Mouse (Mus musculus): Measurements from ENCODE around the gene Ddx43. TPM values are rescaled to one million over a fixed set of nuclear protein-coding genes. Genes with fewer than 3 reads are reported as not detected.
"Not testable (repeated sequence)": the region's sequence is repeated elsewhere in the genome, so short reads cannot be mapped to it uniquely, and the experiment has no call there.

Gene Ddx43
- polyA plus RNA-seq, 1 experiment: 0.05 TPM

- TF ChIP-seq CTCF (IDR thresholded peaks at IDR 0.05; ENCODE audit: borderline replicate concordance, insufficient read depth, low read depth, low read length) (no peak), POLR2A (IDR thresholded peaks at IDR 0.05; ENCODE audit: borderline replicate concordance, insufficient read depth, low read length) (no peak)
- H3K27ac ChIP-seq (ENCODE audit: insufficient read depth, low read length): no peak within 1 kb of the TSS
- H3K4me1 ChIP-seq (ENCODE audit: control insufficient read depth, insufficient read depth, low read length): no peaks in the 10 kb centered on the region
- WGBS: 89% methylated on average over 8 of the region's 8 CpGs
- no peak within 1 kb of the TSS for H3K4me3 ChIP-seq (replicated peaks; ENCODE audit: insufficient read depth, low read depth, low read length)
- no peak for DNase-seq
- no peaks in the 10 kb centered on the region for H3K27me3 ChIP-seq (ENCODE audit: control insufficient read depth, insufficient read depth, low read length)
Measured at GRCm38 (mm10) chr9:78355611-78356010, 40.0 kb upstream of the Ddx43 start, which contains the start of gene Gsta2. TSS of gene Gsta2 (minus strand) at chr9:78355788.

DNA sequence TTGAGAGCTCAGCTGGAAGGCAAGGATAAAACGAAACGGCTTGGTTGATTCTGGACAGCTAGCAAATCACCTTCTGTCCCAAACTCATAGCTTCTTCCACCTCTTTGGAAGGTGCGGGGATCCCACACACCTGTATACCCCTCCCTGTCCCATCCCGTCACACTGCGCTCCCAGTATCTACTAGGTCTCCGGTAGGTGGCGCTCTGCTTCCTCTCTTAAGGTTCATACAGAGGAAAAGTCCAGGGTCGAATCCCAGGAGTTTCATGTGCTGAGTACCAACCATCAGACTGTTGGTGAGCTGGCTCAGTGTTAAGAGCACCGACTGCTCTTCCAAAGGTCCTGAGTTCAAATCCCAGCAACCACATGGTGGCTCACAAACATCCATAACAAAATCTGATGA is 37.5 kb upstream of the Ddx43 start:
- Histone ChIP-seq H3K4me1 (ENCODE audit: control insufficient read depth, insufficient read depth, low read length) (no peaks in the 10 kb centered on the region), H3K27ac (ENCODE audit: insufficient read depth, low read length) (no peak overlapping the region), H3K4me3 (replicated peaks; ENCODE audit: insufficient read depth, low read depth, low read length) (no peak overlapping the region), H3K27me3 (ENCODE audit: control insufficient read depth, insufficient read depth, low read length) (no peaks in the 10 kb centered on the region)
- peak; percentile 35 to 39 for DNase-seq
- 12% methylated on average over 9 of the region's 9 CpGs for WGBS
- TF ChIP-seq CTCF (IDR thresholded peaks at IDR 0.05; ENCODE audit: borderline replicate concordance, insufficient read depth, low read depth, low read length): peak; percentile 63; the same call in 1 of the 2 replicates
- TF ChIP-seq POLR2A (IDR thresholded peaks at IDR 0.05; ENCODE audit: borderline replicate concordance, insufficient read depth, low read length): no peak

DNA sequence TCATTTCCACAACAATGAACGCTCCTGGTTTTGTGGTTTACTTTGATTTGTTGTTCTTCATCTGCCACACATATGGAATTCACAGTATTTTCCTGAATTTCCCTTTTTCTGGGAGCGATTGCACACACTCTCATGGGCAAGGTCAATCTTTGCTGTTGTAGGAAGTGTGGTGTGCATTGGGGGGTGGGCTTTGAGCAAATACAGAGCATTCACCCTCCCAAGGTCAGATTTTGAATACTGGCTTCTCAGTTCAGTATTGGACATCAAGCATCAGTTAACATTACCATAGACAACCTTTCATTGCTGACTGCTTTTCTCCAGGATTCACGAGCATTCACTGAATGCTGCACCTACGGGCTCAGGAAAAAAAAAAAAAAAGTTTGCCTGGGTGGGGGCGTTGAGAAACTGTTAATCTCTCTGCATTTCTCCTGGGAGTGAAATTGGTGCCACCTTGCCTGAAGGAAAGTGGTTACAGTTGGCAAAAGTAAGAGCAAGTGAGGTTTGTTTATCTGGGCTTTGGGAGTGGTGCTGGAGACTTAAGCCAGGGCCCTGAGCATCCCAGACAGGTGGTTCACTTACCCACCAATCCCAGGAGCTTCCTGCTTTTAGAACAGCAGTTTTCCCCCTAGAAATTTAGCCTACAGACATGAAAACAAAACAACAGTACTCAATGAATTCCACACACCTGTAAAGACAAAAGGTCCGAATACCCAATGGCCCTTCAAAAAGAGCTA is 35.7 kb upstream of the Ddx43 start:
- no peak overlapping the region for H3K27ac ChIP-seq (ENCODE audit: insufficient read depth, low read length)
- DNase-seq: no peak
- H3K27me3 ChIP-seq (ENCODE audit: control insufficient read depth, insufficient read depth, low read length): no peaks in the 10 kb centered on the region
- 80% methylated on average over 6 of the region's 6 CpGs for WGBS
- TF ChIP-seq CTCF (IDR thresholded peaks at IDR 0.05; ENCODE audit: borderline replicate concordance, insufficient read depth, low read depth, low read length) (no peak), POLR2A (IDR thresholded peaks at IDR 0.05; ENCODE audit: borderline replicate concordance, insufficient read depth, low read length) (no peak)
- no peak overlapping the region for H3K4me3 ChIP-seq (replicated peaks; ENCODE audit: insufficient read depth, low read depth, low read length)
- no peaks in the 10 kb centered on the region for H3K4me1 ChIP-seq (ENCODE audit: control insufficient read depth, insufficient read depth, low read length)

GRCm38 (mm10) chr9:78360484-78360872 is 35.1 kb upstream of the Ddx43 start:
- TF ChIP-seq POLR2A (IDR thresholded peaks at IDR 0.05; ENCODE audit: borderline replicate concordance, insufficient read depth, low read length) (no peak), CTCF (IDR thresholded peaks at IDR 0.05; ENCODE audit: borderline replicate concordance, insufficient read depth, low read depth, low read length) (no peak)
- Histone ChIP-seq H3K4me1 (ENCODE audit: control insufficient read depth, insufficient read depth, low read length) (no peaks in the 10 kb centered on the region), H3K27me3 (ENCODE audit: control insufficient read depth, insufficient read depth, low read length) (no peaks in the 10 kb centered on the region), H3K27ac (ENCODE audit: insufficient read depth, low read length) (no peak overlapping the region), H3K4me3 (replicated peaks; ENCODE audit: insufficient read depth, low read depth, low read length) (no peak overlapping the region)
- 41% methylated on average over 2 of the region's 2 CpGs for WGBS
- no peak for DNase-seq

DNA sequence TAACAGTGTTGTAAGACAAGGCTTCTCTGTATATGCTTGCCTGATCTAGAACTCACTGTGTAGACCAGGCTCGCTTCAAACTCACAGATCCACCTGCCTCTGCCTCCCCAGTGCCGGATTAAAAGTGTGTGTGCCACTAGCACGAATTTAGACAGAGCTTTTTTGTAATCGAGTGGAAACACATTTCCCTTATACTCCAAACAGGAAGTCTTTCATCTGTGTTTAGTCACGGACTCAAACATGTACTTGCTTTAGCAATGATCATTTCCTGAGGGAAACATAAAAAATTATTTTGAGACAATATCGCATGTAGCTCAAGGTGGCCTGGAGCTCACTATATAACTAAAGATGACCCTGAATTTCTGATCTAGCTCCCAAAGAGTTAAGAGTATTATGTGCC is 32.2 kb upstream of the Ddx43 start:
- no peaks in the 10 kb centered on the region for H3K27me3 ChIP-seq (ENCODE audit: control insufficient read depth, insufficient read depth, low read length)
- 78% methylated on average over 6 of the region's 6 CpGs for WGBS
- H3K4me1 ChIP-seq (ENCODE audit: control insufficient read depth, insufficient read depth, low read length): no peaks in the 10 kb centered on the region
- H3K27ac ChIP-seq (ENCODE audit: insufficient read depth, low read length): no peak overlapping the region
- H3K4me3 ChIP-seq (replicated peaks; ENCODE audit: insufficient read depth, low read depth, low read length): no peak overlapping the region
- no peak for TF ChIP-seq POLR2A (IDR thresholded peaks at IDR 0.05; ENCODE audit: borderline replicate concordance, insufficient read depth, low read length)
- TF ChIP-seq CTCF (IDR thresholded peaks at IDR 0.05; ENCODE audit: borderline replicate concordance, insufficient read depth, low read depth, low read length): no peak
- no peak for DNase-seq

DNA sequence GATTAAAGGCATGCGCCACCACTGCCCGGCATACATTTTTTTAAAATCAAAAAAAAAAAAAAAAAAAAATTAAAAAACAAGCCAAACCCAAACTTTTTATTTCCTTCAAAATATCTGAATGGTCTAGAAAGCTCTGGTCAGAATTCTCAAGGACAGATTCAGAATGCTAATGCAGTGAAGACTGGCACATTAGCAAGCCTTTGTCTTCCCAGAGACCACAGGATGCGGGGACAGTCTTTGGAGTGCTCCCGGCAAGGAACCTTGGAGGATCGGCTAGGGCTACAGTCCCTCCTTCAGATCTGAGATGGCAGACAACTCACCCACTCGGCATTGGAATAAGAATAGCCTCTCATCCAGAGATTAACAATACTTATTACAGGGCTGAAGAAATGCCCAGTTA is 30.9 kb upstream of the Ddx43 start:
- Histone ChIP-seq H3K4me1 (ENCODE audit: control insufficient read depth, insufficient read depth, low read length) (no peaks in the 10 kb centered on the region), H3K4me3 (replicated peaks; ENCODE audit: insufficient read depth, low read depth, low read length) (no peak overlapping the region), H3K27me3 (ENCODE audit: control insufficient read depth, insufficient read depth, low read length) (no peaks in the 10 kb centered on the region), H3K27ac (ENCODE audit: insufficient read depth, low read length) (no peak overlapping the region)
- DNase-seq: no peak
- WGBS: 83% methylated on average over 6 of the region's 6 CpGs
- no peak for TF ChIP-seq POLR2A (IDR thresholded peaks at IDR 0.05; ENCODE audit: borderline replicate concordance, insufficient read depth, low read length)
- no peak for TF ChIP-seq CTCF (IDR thresholded peaks at IDR 0.05; ENCODE audit: borderline replicate concordance, insufficient read depth, low read depth, low read length)

- DNase-seq: no peak
- Histone ChIP-seq H3K27ac (ENCODE audit: insufficient read depth, low read length) (no peak overlapping the region), H3K4me1 (ENCODE audit: control insufficient read depth, insufficient read depth, low read length) (no peaks in the 10 kb centered on the region), H3K27me3 (ENCODE audit: control insufficient read depth, insufficient read depth, low read length) (no peaks in the 10 kb centered on the region), H3K4me3 (replicated peaks; ENCODE audit: insufficient read depth, low read depth, low read length) (no peak overlapping the region)
- TF ChIP-seq CTCF (IDR thresholded peaks at IDR 0.05; ENCODE audit: borderline replicate concordance, insufficient read depth, low read depth, low read length) (no peak), POLR2A (IDR thresholded peaks at IDR 0.05; ENCODE audit: borderline replicate concordance, insufficient read depth, low read length) (no peak)
- 83% methylated on average over 13 of the region's 13 CpGs for WGBS
Measured at GRCm38 (mm10) chr9:78365850-78366544, 29.6 kb upstream of the Ddx43 start.

DNA sequence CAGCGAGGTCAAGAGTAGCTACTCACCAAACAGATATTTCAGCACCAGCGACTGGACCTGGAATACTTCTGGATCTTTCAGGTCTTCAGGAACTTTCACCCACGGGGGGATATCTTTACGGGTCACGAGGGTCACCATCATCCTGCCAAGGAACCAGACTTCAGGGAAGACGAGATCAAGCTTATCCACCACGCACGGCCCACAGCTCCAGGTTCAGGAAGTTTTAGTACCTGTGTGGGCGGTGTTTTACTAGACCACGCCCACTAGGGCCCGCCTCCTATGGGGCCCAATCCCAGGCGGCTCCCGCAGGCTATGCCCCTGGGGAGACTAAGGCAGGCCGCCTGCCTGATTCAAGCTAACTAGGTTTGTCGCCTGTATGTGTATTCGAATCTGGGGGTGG is 27.6 kb upstream of the Ddx43 start, which contains the start of gene Dppa5a:
Gene Dppa5a, minus strand, starts transcription at position 219 of the 400 bp plus-strand sequence.
- not testable (repeated sequence) for H3K27me3 ChIP-seq (ENCODE audit: control insufficient read depth, insufficient read depth, low read length); H3K4me3 ChIP-seq (replicated peaks; ENCODE audit: insufficient read depth, low read depth, low read length); DNase-seq; H3K4me1 ChIP-seq (ENCODE audit: control insufficient read depth, insufficient read depth, low read length); H3K27ac ChIP-seq (ENCODE audit: insufficient read depth, low read length)
- 95% methylated on average over 16 of the region's 16 CpGs for whole genome bisulfite sequencing

All from cerebellum, adult 2 months (tissue).